Mouse (Mus musculus) hindbrain, embryonic 10.5 days (tissue): ENCODE measurements around the gene Il1f5. TPM values are rescaled to one million over a fixed set of nuclear protein-coding genes. Genes with fewer than 3 reads are reported as not detected.

Source experiments
- polyA plus RNA-seq: library from polyadenylated mRNA; unstranded; fragments of >200 nt; fragmentation: Nextera tagmentation; extraction: Ambion mirVana; gene quantifications from 2 replicates; pipeline ENCODE4 v1.2.1, GENCODE M21; 2016

Gene Il1f5
- polyA plus RNA-seq, 1 experiment from 2014 or later: not detected

Other genes starting within 250 kb of the Il1f5 start
- 1.2 and 2.7 TPM in 2 replicates for gene Hnmt, start 227.6 kb upstream of the Il1f5 start, polyA plus RNA-seq
- gene Tbpl2, start 180.4 kb upstream of the Il1f5 start, polyA plus RNA-seq: not detected in 2 replicates
- gene Il1f8, start 123.8 kb upstream of the Il1f5 start, polyA plus RNA-seq: not detected in 2 replicates
- gene Il1f9, start 90.5 kb upstream of the Il1f5 start, polyA plus RNA-seq: not detected in 2 replicates
- gene Il1f6, start 61.5 kb upstream of the Il1f5 start, polyA plus RNA-seq: not detected in 2 replicates
- gene Il1f10, start 14.2 kb downstream of the Il1f5 start, polyA plus RNA-seq: not detected in 2 replicates
- 0.08 TPM in 1 of 2 replicates, not detected in the other for gene Il1rn, start 59.9 kb downstream of the Il1f5 start, polyA plus RNA-seq
- gene Psd4, start 90.6 kb downstream of the Il1f5 start, polyA plus RNA-seq: 0.86 and 0.90 TPM in 2 replicates
- gene Pax8, start 198.6 kb downstream of the Il1f5 start, polyA plus RNA-seq: 10.2 and 23.7 TPM in 2 replicates